Mouse (Mus musculus) cerebellum, adult 11-12 months (tissue): Measurements from ENCODE around the gene St3gal5.

Source experiments
- DNase-seq: peaks from one replicate; pipeline ENCODE4 v3.0.0; 2022

St3gal5 gene

GRCm38 (mm10) chr6:72136016-72136415 is 38.6 kb downstream of the St3gal5 start:
- DNase-seq = no peak

GRCm38 (mm10) chr6:72136543-72136942 is 39.2 kb downstream of the St3gal5 start:
- DNase-seq = no peak

- no peak for DNase-seq
Observed at GRCm38 (mm10) chr6:72139508-72140193, 42.3 kb downstream of the St3gal5 start.

GRCm38 (mm10) chr6:72140371-72140770 is 43.0 kb downstream of the St3gal5 start:
- no peak for DNase-seq

GRCm38 (mm10) chr6:72141191-72141590 is 43.8 kb downstream of the St3gal5 start:
- no peak for DNase-seq

GRCm38 (mm10) chr6:72142561-72142960 is 45.2 kb downstream of the St3gal5 start:
- DNase-seq = no peak

GRCm38 (mm10) chr6:72144353-72144752 is 47.0 kb downstream of the St3gal5 start:
- DNase-seq = no peak

GRCm38 (mm10) chr6:72146803-72147202 is 49.4 kb downstream of the St3gal5 start:
- no peak for DNase-seq

GRCm38 (mm10) chr6:72148721-72149120 is 51.3 kb downstream of the St3gal5 start:
- DNase-seq = no peak

- DNase-seq = no peak
Observed at GRCm38 (mm10) chr6:72149797-72150196, 52.4 kb downstream of the St3gal5 start.

- DNase-seq = no peak
Observed at GRCm38 (mm10) chr6:72152707-72153106, 55.3 kb downstream of the St3gal5 start.

GRCm38 (mm10) chr6:72153455-72153854 is 56.1 kb downstream of the St3gal5 start:
- no peak for DNase-seq

- peak; percentile 25 for DNase-seq
Observed at GRCm38 (mm10) chr6:72154008-72154407, 56.6 kb downstream of the St3gal5 start.

GRCm38 (mm10) chr6:72154938-72155531 is 57.6 kb downstream of the St3gal5 start:
- no peak for DNase-seq

GRCm38 (mm10) chr6:72155649-72156048 is 58.3 kb downstream of the St3gal5 start:
- no peak for DNase-seq

GRCm38 (mm10) chr6:72158966-72159764 is 61.8 kb downstream of the St3gal5 start:
- no peak for DNase-seq

- no peak for DNase-seq
Observed at GRCm38 (mm10) chr6:72159861-72160395, 62.5 kb downstream of the St3gal5 start.

- no peak for DNase-seq
Observed at GRCm38 (mm10) chr6:72160991-72161390, 63.6 kb downstream of the St3gal5 start.

- no peak for DNase-seq
Observed at GRCm38 (mm10) chr6:72161751-72162150, 64.4 kb downstream of the St3gal5 start.

- no peak for DNase-seq
Observed at GRCm38 (mm10) chr6:72162155-72162890, 64.9 kb downstream of the St3gal5 start.

GRCm38 (mm10) chr6:72164321-72165275 is 67.2 kb downstream of the St3gal5 start:
- DNase-seq = peak; percentile 73

- no peak for DNase-seq
Observed at GRCm38 (mm10) chr6:72165907-72166306, 68.5 kb downstream of the St3gal5 start.
